Mouse (Mus musculus): Measurements from ENCODE around the gene Grk6. TPM values are rescaled to one million over a fixed set of nuclear protein-coding genes. Genes with fewer than 3 reads are reported as not detected.
A peak's percentile ranks its signal among the peaks of the same experiment; 100 is the strongest.

The Grk6 gene
- polyA plus RNA-seq, 2 experiments: 22.6 to 26.1 TPM

DNA sequence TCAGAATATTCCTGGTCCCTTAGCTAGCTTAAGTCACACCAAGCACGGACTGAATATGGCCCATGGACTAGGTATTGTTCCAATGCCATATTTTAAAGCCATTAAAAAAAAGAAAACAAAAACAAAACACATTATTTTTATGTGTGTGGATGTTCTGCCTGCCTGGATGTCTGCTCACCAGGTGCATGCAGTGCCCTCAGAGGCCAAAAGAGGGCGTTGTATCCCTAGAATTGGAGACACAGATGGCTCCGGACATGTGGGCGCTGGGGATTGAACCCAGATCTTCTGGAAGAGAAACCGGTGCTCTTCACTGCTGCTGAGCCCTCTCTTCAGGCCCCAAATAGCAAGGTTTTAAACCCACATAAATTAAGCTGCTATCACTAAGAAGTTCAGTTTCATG is 33.2 kb downstream of the Grk6 start:
- no peaks in the 10 kb centered on the region for H3K9me3 ChIP-seq (ENCODE audit: control insufficient read depth, low read length)
- no peak for ATAC-seq (ENCODE audit: insufficient read depth)
- H3K27ac ChIP-seq: no peak overlapping the region
- TF ChIP-seq EP300 (IDR thresholded peaks at IDR 0.05; ENCODE audit: low read depth): no peak
- peak; percentile 62 for TF ChIP-seq CTCF (IDR thresholded peaks at IDR 0.05; ENCODE audit: low read depth)
- no peak overlapping the region for H3K4me3 ChIP-seq (ENCODE audit: insufficient read depth in 1 of 2, low read depth in 2 of 2, low read length in 2 of 2)
- H3K9ac ChIP-seq (replicated peaks): no peak overlapping the region
- H3K4me1 ChIP-seq (replicated peaks; ENCODE audit: control insufficient read depth in 2 of 2, insufficient read depth in 2 of 2, low read length in 1 of 2): 0 out of 4 replicates have a peak, but pooled peaks cover 0 to 3% of the 10 kb centered on the region in 2 experiments
- WGBS (ENCODE audit: insufficient replicate concordance): 42% methylated on average over 5 of the region's 5 CpGs
- H3K27me3 ChIP-seq (ENCODE audit: control insufficient read depth, insufficient read depth, low read length): peaks cover 15% of the 10 kb centered on the region
- H3K36me3 ChIP-seq (replicated peaks; ENCODE audit: control insufficient read depth, insufficient read depth, low read depth): no peaks in the 10 kb centered on the region
- DNase-seq (ENCODE audit: low read depth in 3 of 3, low spot score in 3 of 3): no peak
- no peak overlapping the region for H3K4me2 ChIP-seq (ENCODE audit: low read depth)

DNA sequence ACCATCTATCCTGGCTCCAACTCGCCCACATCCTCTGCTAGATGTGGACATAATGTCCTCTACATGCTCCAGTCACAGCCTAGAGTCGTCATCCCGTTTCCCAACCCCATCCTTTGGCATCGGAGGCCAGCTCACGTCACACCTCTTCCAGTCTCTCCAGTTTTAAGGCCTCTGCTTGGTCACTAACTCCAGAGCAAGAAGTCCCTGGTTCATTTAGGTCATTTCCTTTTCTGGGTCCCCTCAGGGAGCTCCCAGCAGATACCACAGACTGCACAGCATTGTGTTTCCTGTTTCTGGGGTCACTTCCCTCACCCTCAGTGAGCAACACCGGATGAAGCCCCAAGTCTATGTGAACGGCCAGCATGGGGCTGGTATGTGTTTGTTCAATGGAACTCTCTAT is 34.1 kb downstream of the Grk6 start:
- Histone ChIP-seq H3K4me1 (replicated peaks; ENCODE audit: control insufficient read depth in 2 of 2, insufficient read depth in 2 of 2, low read length in 1 of 2) (0 out of 4 replicates have a peak, but pooled peaks cover 0 to 3% of the 10 kb centered on the region in 2 experiments), H3K27me3 (ENCODE audit: control insufficient read depth, insufficient read depth, low read length) (peaks cover 8% of the 10 kb centered on the region), H3K9ac (replicated peaks) (no peak overlapping the region), H3K36me3 (replicated peaks; ENCODE audit: control insufficient read depth, insufficient read depth, low read depth) (no peaks in the 10 kb centered on the region), H3K4me2 (ENCODE audit: low read depth) (no peak overlapping the region), H3K9me3 (ENCODE audit: control insufficient read depth, low read length) (no peaks in the 10 kb centered on the region), H3K27ac (no peak overlapping the region), H3K4me3 (ENCODE audit: insufficient read depth in 1 of 2, low read depth in 2 of 2, low read length in 2 of 2) (no peak overlapping the region)
- TF ChIP-seq CTCF (IDR thresholded peaks at IDR 0.05; ENCODE audit: low read depth) (no peak), EP300 (IDR thresholded peaks at IDR 0.05; ENCODE audit: low read depth) (no peak)
- no peak for DNase-seq (ENCODE audit: low read depth in 3 of 3, low spot score in 3 of 3)
- peak; percentile 42; the same call in 1 of the 2 replicates for ATAC-seq (ENCODE audit: insufficient read depth)
- WGBS (ENCODE audit: insufficient replicate concordance): 37% methylated on average over 7 of the region's 7 CpGs

DNA sequence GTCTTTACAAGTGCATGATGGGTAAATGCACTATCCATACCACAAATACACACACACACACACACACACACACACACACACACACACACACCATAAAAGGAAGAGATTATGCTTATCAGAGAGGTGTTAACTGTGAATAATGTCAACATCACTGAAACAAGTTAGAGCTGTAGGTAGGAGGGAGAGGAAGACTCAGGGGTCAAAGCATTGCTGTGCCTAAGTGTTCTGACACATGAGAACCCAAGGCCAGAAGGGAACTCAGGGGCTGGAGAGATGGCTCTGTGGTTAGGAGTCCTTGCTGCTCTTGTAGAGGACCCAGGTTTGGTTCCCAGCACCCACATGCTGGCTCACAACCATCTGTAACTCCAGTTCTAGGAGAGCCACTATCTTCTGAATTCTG is 35.1 kb downstream of the Grk6 start:
- H3K27me3 ChIP-seq (ENCODE audit: control insufficient read depth, insufficient read depth, low read length): peaks cover 8% of the 10 kb centered on the region
- H3K36me3 ChIP-seq (replicated peaks; ENCODE audit: control insufficient read depth, insufficient read depth, low read depth): no peaks in the 10 kb centered on the region
- H3K9ac ChIP-seq (replicated peaks): no peak overlapping the region
- no peak for TF ChIP-seq EP300 (IDR thresholded peaks at IDR 0.05; ENCODE audit: low read depth)
- TF ChIP-seq CTCF (IDR thresholded peaks at IDR 0.05; ENCODE audit: low read depth): no peak
- DNase-seq (ENCODE audit: low read depth in 3 of 3, low spot score in 3 of 3) (no peak), ATAC-seq (ENCODE audit: insufficient read depth) (no peak)
- H3K4me1 ChIP-seq (replicated peaks; ENCODE audit: control insufficient read depth in 2 of 2, insufficient read depth in 2 of 2, low read length in 1 of 2): 0 out of 4 replicates have a peak, but pooled peaks cover 0 to 3% of the 10 kb centered on the region in 2 experiments
- H3K4me3 ChIP-seq (ENCODE audit: insufficient read depth in 1 of 2, low read depth in 2 of 2, low read length in 2 of 2): no peak overlapping the region
- no peak overlapping the region for H3K27ac ChIP-seq
- no peak overlapping the region for H3K4me2 ChIP-seq (ENCODE audit: low read depth)
- H3K9me3 ChIP-seq (ENCODE audit: control insufficient read depth, low read length): no peaks in the 10 kb centered on the region

- no peak for TF ChIP-seq CTCF (IDR thresholded peaks at IDR 0.05; ENCODE audit: low read depth)
- peaks cover 33% of the 10 kb centered on the region for H3K27me3 ChIP-seq (ENCODE audit: control insufficient read depth, insufficient read depth, low read length)
- H3K36me3 ChIP-seq (replicated peaks; ENCODE audit: control insufficient read depth, insufficient read depth, low read depth): no peaks in the 10 kb centered on the region
- H3K9ac ChIP-seq (replicated peaks): no peak overlapping the region
- DNase-seq (ENCODE audit: low read depth in 3 of 3, low spot score in 3 of 3): no peak
- peaks cover 0 to 3% of the 10 kb centered on the region in 2 experiments; a peak in 1 of 4 replicates for H3K4me1 ChIP-seq (replicated peaks; ENCODE audit: control insufficient read depth in 2 of 2, insufficient read depth in 2 of 2, low read length in 1 of 2)
- H3K27ac ChIP-seq: no peak overlapping the region
- H3K4me2 ChIP-seq (ENCODE audit: low read depth): no peak overlapping the region
- H3K4me3 ChIP-seq (ENCODE audit: insufficient read depth in 1 of 2, low read depth in 2 of 2, low read length in 2 of 2): no peak overlapping the region
- no peak for ATAC-seq (ENCODE audit: insufficient read depth)
- WGBS (ENCODE audit: insufficient replicate concordance): 74% methylated on average over 7 of the region's 7 CpGs
- no peaks in the 10 kb centered on the region for H3K9me3 ChIP-seq (ENCODE audit: control insufficient read depth, low read length)
Measured at GRCm38 (mm10) chr13:55482542-55482941, 37.7 kb downstream of the Grk6 start.

GRCm38 (mm10) chr13:55483071-55483470 is 38.2 kb downstream of the Grk6 start:
- H3K4me3 ChIP-seq (ENCODE audit: insufficient read depth in 1 of 2, low read depth in 2 of 2, low read length in 2 of 2): no peak overlapping the region
- H3K27ac ChIP-seq: no peak overlapping the region
- TF ChIP-seq CTCF (IDR thresholded peaks at IDR 0.05; ENCODE audit: low read depth) (no peak), EP300 (IDR thresholded peaks at IDR 0.05; ENCODE audit: low read depth) (no peak)
- DNase-seq (ENCODE audit: low read depth in 3 of 3, low spot score in 3 of 3) (no peak), ATAC-seq (ENCODE audit: insufficient read depth) (no peak)
- H3K9me3 ChIP-seq (ENCODE audit: control insufficient read depth, low read length): no peaks in the 10 kb centered on the region
- 33% methylated on average over 9 of the region's 9 CpGs for WGBS (ENCODE audit: insufficient replicate concordance)
- H3K4me1 ChIP-seq (replicated peaks; ENCODE audit: control insufficient read depth in 2 of 2, insufficient read depth in 2 of 2, low read length in 1 of 2): peaks cover 0 to 3% of the 10 kb centered on the region in 2 experiments; a peak in 1 of 4 replicates
- no peak overlapping the region for H3K9ac ChIP-seq (replicated peaks)
- no peak overlapping the region for H3K4me2 ChIP-seq (ENCODE audit: low read depth)
- H3K27me3 ChIP-seq (ENCODE audit: control insufficient read depth, insufficient read depth, low read length): peaks cover 39% of the 10 kb centered on the region
- H3K36me3 ChIP-seq (replicated peaks; ENCODE audit: control insufficient read depth, insufficient read depth, low read depth): no peaks in the 10 kb centered on the region

Measured in liver, embryonic 14.5 days (tissue).